Mouse (Mus musculus): ENCODE results near the gene Hoxb7. TPM values are rescaled to one million over a fixed set of nuclear protein-coding genes. Genes with fewer than 3 reads are reported as not detected.
A peak's percentile ranks its signal among the peaks of the same experiment; 100 is the strongest.

Gene Hoxb7
- 54.7 and 58.6 TPM in 2 replicates for total RNA-seq (2021)
- long read RNA-seq, transcript Hoxb7-201 (2 exons, 1,291 nt) = major isoform, 33 of 35 reads
- long read RNA-seq, partial matches to known transcripts = 0 of 35 reads
- long read RNA-seq, other reads (novel, unspliced or antisense) = 1 of 35 reads

DNA sequence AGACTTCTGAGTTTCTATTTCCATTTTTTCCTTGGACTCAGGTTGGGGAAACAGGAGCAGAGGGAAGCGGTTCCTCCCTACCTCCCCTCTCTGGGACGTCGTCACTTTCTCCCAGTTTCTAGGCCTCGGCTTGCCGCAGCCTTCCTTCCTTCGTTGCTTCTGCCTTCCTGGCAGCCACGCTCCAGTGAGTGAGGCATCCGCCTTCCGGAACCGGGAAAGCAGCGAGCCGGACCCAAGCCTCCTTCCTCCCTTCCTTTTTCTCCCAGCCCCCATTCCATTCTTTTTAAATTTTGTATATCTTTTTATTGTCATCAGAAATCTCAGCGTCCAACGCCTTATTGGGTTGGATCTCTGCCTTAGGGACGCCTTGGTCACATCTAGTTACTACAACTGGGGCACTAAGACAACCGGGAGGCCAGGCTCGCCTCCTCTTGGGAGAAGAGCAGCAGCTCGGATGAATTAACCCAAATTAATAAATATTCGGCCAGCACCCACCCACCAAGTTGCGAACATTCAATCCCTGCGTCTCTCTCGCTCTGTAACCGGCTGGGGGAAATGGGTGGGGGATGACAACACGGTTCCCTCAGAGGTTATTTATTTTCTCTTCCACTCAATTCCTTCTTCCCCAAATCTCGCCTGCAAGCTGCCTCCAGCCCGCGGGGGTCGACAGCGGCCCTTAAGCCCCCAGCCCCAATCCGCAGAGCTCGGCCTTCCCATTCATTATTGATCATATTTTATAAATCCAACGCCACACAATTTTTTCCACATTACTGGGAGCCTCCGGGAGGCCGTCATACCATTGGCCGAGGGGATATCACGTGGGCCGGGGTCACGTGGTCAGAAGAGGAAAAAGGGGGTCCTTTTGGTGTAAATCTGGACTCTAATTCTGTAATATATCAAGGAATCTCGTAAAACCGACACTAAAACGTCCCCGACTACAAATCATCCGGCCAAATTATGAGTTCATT lies at the start of gene Hoxb7:
Gene Hoxb7, plus strand, starts transcription at position 853 of the 968 bp plus-strand sequence.
- DNase-seq = peak; percentile 89

- peak; percentile 53 for DNase-seq
Measured at GRCm38 (mm10) chr11:96240211-96240610, 46.2 kb upstream of the Hoxb7 start.

DNA sequence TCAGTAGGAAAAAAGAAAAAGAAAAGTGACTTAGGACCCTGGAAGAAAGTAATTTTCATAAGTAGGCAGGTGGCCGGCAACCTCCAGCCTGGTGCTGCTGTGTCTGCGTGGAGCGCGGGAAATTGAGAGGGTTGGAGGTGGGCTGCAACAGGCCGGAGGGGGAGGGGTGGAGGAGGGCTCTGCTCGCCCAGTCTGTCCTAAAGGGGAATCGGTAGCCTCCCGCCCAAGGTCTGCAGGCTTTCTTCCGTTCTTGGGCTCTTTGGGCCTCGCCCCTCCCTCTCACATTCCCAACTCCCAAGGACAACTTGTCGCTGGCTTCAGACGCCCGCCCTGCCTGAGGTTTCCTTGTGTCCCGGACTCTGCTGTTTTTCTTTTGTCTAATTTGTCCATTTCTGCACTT lies 35.5 kb upstream of the Hoxb7 start:
- peak; percentile 68 for DNase-seq

DNA sequence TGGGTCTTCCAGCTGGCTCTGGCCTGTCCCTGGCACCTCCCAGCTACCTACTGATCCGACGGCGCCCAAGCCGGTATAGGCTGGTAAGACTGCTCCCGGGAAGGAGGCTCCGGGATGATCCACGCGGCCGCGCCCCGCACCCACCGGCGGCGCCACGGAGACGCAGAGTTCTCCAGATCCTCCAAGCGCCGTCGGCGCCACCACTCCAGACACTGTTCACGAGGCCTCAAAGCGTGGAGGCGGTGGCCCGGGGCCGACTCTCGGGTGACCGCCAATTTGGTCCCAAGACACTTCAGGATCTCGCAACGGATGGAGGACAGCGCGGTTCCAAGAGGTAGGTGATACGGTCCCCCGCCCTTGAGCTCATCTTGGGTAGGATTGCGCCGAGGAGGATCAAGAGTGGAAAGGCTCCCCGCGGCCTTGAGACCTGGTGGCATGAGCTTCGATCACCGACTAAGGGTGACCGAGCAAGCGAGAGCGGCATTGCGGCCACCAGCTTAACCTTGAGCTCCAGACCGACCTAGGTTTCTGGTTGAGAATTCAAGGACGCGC lies 34.9 kb upstream of the Hoxb7 start:
- peak; percentile 49 for DNase-seq

GRCm38 (mm10) chr11:96252541-96253120 lies 33.8 kb upstream of the Hoxb7 start:
- DNase-seq = no peak

DNA sequence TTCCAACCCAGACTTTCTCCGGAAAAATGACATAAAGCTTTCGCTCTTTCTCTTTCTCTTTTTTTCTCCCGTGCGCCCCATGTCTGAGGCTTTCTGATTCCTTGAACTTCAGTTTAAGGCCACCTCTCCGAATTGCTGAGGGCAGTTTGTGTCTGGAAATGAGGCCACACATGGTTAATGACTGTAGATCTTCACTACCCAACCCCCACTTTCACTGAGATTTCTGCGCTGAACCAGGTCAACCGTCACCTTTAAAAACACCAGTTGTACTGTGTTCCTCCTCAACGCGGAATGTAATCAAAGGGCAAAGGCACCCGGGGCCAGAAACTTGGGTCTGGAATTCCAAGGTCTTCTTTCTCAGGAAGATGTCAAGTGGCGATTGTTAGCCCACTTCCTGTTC lies 32.2 kb upstream of the Hoxb7 start:
- DNase-seq = no peak

DNA sequence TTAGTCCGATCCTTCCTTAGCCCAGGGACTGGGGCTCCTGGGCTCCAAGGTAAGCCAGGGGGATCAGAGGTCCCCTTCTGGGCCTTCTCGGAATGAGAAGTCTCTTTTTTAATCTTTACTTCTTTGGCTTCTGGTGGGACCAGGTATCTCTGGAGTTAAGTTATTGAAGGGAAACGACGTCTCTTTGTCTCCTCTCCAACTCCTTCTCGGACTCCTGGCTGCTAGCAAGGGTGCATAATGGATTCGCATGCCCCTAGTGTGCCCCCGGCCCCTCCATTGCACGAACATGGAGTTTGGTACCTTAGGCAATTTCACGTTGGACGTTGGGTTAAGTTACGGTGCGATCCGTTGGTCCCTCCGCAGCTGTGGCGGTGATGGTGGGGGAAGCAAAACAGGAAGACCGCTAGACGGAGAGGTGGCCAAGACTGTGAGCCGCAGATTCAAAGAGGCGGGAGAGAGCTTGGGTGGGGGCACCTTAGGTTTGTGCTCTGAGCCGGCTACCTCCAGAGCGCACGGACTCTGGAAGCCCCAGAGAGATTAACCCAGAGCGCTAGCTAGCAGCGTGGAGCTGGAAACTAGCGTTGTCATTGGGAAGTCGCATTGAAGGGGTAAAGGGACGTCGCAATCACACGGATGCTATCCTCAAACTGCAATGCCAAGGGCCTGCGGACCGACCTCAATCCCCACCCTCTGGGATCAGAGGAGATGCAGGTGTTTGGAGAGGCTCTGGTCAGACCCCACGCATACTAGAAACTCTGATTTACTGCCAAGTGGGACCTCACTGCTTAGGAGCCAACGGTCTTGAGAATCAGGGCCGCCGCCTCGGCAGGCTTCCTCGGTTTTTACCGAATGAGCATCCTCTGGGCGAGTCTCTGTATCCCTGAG lies 31.1 kb upstream of the Hoxb7 start:
- DNase-seq = no peak

GRCm38 (mm10) chr11:96255996-96256445 lies 30.4 kb upstream of the Hoxb7 start:
- no peak for DNase-seq

DNA sequence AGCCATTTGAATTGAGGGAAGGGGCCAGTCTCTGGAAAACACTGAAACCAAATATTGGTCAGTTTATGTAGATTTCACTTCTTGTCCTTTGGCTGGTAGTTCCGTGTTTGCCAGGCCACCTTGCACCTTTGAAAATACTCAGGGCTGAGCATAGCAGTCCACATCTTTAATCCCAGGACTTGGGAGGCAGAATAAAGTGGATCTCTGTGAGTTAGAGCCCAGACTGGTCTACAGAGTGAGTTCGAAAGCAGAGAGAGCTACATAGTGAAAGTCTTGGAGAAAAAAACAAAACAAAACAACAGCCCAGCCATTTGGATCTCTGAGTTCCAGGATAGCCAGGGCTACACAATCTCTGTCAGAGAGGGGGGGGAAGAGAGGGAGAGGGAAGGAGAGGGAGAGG lies 29.3 kb upstream of the Hoxb7 start:
- no peak for DNase-seq

GRCm38 (mm10) chr11:96259038-96259437 lies 27.4 kb upstream of the Hoxb7 start:
- DNase-seq = no peak

DNA sequence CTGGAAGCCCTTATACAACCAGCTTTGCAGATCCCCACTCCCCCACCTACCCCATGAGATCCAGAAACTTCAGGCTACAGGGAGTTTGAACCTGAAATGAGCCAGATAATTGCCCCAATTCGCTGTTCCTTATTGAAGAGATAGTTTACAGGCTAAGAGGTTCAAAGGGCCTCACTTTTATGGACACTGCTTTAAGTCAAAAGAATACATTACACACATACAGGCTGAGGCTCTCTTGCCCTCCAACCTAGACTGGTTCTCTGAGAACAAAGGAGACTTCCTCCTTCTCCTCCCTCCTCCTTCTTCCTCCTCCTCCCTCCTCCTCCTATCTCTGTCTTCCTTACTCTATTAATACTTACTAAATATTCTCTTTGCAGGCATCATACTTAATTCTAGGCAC lies 26.9 kb upstream of the Hoxb7 start:
- no peak for DNase-seq

DNA sequence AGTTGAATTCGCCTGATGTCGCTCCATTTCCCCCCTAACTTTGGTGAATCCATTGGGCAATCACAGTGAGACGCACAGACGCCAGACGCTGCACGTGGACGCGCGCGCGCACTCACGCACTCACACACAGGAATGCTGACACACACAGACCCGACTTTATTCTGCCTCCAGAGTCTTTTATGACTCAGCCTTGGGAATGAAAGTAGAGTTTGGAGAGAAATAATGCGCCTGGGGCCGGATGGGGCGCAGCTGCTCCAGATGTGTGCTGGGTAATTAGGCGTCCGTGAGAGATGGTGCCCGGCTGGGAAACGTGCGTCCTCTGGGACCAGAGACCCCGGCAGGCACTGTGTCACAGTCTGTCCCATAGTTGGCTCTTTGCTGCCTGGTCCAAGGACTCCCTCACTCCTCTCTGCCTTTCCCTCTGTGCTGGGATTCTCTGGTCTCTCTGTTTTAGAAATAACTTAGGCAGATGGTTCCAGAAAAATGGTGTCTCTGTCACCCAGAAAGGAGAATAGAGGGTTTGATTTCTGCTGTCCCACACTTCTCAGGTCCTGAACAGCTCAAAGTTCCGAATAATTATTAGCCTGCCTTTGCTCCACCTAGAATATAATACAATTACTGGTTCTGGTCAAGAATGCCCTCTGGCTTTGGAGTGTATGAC lies 26.0 kb upstream of the Hoxb7 start:
- DNase-seq = peak; percentile 80

- peak; percentile 91 for DNase-seq
Measured at GRCm38 (mm10) chr11:96261323-96261890, 25.0 kb upstream of the Hoxb7 start.

DNA sequence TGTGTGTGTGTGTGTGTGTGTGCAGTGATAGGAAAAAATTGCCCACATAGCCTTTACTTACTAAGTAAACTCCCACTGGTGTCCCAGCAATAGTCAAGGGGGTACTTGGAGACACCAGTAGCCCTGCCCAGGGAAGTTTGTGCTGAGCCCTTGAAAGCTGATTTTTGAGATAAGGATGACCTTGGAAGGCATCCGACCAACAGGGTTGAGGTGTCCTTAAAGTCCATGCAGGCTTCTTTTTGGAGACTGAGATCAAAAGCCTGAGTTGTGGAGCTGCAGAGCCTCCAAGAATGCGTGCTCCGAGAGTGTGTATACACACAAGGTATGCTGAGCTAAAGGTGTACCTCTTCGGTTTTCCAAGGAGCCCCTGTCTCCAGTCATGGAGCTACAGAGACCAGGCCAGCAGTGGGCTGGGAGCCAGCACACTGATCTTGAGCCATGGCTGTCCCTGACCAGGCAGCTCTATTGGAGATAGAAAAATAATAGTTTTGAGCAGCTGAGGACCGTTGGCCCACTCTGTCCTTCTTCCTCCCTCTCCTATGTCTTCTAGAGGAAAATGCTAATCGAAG lies 24.1 kb upstream of the Hoxb7 start:
- peak; percentile 73 for DNase-seq

GRCm38 (mm10) chr11:96263636-96264389 lies 22.6 kb upstream of the Hoxb7 start:
- DNase-seq = no peak

GRCm38 (mm10) chr11:96264390-96265020 lies 21.9 kb upstream of the Hoxb7 start:
- DNase-seq = no peak

DNA sequence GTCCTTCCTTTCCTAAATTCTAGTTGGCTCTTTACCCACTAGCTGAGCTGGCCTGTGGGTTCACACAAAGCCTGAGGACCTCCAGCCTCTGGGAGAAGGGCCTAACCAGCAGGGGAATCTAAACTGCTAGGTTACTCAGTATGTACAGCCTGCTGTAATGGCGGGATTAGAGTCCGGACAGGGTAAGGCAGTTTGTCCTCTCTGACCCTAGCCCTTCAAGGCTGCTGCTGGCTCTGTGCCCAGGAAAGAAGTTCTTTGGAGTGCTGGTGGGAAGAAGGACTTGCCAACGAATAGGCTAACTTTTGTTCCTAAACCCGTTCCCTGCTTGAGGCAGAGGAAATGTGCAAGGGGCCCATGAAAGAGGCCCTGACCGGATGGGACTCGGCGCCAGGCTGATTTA lies 20.5 kb upstream of the Hoxb7 start:
- DNase-seq = peak; percentile 80

DNA sequence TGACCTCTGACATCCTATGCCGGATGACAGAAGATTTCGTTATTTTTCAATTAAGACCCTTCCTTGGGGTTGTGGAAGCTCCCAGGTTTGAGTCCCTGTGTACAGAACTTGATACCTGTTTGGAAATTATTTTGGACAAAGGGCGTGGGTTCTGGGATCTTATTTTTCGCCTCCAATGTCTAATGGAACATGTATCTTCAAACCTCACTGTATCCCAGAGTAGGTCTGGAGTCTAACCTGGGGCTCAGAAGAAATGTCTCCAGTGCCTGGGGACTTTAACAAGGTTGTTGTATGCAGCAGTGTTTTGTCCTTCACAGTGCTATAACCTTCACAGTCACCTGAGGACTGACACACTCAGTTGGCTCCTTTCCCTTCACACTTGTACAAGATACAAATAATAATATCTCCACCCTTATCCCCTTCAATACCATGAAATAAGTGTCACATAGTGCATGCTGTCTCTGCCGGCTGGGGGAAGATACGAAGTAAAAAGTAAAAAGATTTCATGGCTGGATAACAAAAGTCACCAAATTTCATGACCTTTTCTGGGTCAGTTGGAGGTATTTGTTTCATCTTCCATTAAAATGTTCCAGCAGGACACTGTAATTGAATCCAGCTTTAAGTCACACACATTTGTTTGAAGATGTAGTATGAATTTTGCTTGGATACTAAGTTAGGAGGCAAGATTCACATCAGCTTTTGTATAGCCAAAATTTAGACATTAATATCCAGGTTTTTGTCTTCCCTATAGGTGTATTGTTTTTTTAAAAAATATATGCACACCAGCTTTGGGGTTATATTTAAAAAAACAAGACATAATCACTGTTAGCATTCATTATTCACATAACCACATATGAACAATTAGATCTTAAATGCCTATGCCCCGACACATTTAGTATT lies 19.2 kb upstream of the Hoxb7 start:
- no peak for DNase-seq

Data from adrenal gland, postnatal 25 days (tissue).